Mouse (Mus musculus) ES-E14 (cell line): ENCODE results near the gene Cacng6. TPM values are rescaled to one million over a fixed set of nuclear protein-coding genes. Genes with fewer than 3 reads are reported as not detected.
"Not testable (repeated sequence)": the region's sequence is repeated elsewhere in the genome, so short reads cannot be mapped to it uniquely, and the experiment has no call there.

ENCODE experiments used
- DNase-seq: peaks from one replicate; pipeline ENCODE4 v3.0.0-alpha.2; 2013; ENCODE audit warnings: low read depth, low spot score
- H3K27ac ChIP-seq: 2 replicates; pipeline ENCODE4 v1.5.1; 2012; ENCODE audit warnings: low read depth, mild to moderate bottlenecking, low read length, moderate library complexity, mixed read lengths; ENCODE audit not compliant: poor library complexity, insufficient read depth, severe bottlenecking
- H3K36me3 ChIP-seq: 2 replicates; pipeline ENCODE4 v1.6.1; 2012; ENCODE audit warnings: mild to moderate bottlenecking, low read length, moderate library complexity, mixed read lengths; ENCODE audit not compliant: control insufficient read depth, poor library complexity, insufficient read depth, severe bottlenecking
- H3K4me1 ChIP-seq, 2 experiments: fragments of 150-350 bp in 1 of 2; sonication (generic) in 1 of 2; 2 replicates each; pipeline ENCODE4 v1.6.1; 2012; ENCODE audit warnings: low read length in 2 of 2, mild to moderate bottlenecking in 1 of 2, mixed read lengths in 1 of 2; ENCODE audit not compliant: control insufficient read depth in 2 of 2, insufficient read depth in 2 of 2, poor library complexity in 1 of 2
- H3K4me3 ChIP-seq, 2 experiments: fragments of 150-350 bp in 1 of 2; sonication (generic) in 1 of 2; 2 replicates each; pipeline ENCODE4 v1.5.1; 2012; ENCODE audit warnings: low read length in 2 of 2, low read depth in 1 of 2, mild to moderate bottlenecking in 1 of 2, mixed read lengths in 1 of 2; ENCODE audit not compliant: insufficient read depth in 1 of 2, poor library complexity in 1 of 2, severe bottlenecking in 1 of 2
- H3K9ac ChIP-seq: 2 replicates; pipeline ENCODE4 v1.6.1; 2012; ENCODE audit warnings: low read depth, mild to moderate bottlenecking, low read length, mixed read lengths; ENCODE audit not compliant: poor library complexity, insufficient read depth, severe bottlenecking
- H3K9me3 ChIP-seq: fragments of 150-350 bp; sonication (generic); 2 replicates; pipeline ENCODE4 v1.6.1; 2012; ENCODE audit warnings: low read depth, mild to moderate bottlenecking, low read length; ENCODE audit not compliant: control insufficient read depth, insufficient read depth
- CHD2 ChIP-seq: IDR thresholded peaks from 2 replicates; pipeline ENCODE4 v1.6.1; 2014; ENCODE audit warnings: mild to moderate bottlenecking, low read depth, low read length, inconsistent platforms
- HCFC1 ChIP-seq: IDR thresholded peaks from 2 replicates; pipeline ENCODE4 v1.6.1; 2012; ENCODE audit warnings: low read length, inconsistent platforms, borderline replicate concordance; ENCODE audit not compliant: insufficient read depth
- MAFK ChIP-seq: IDR thresholded peaks from 2 replicates; pipeline ENCODE4 v1.6.1; 2014; ENCODE audit warnings: mild to moderate bottlenecking, low read depth, low read length, inconsistent platforms; ENCODE audit not compliant: insufficient read depth
- ZC3H11A ChIP-seq: IDR thresholded peaks from 2 replicates; pipeline ENCODE4 v1.6.1; 2012; ENCODE audit warnings: low read depth, mild to moderate bottlenecking, inconsistent platforms, low read length, borderline replicate concordance
- ZNF384 ChIP-seq: IDR thresholded peaks from 2 replicates; pipeline ENCODE4 v1.6.1; 2012; ENCODE audit warnings: low read depth, low read length, inconsistent platforms
- in situ Hi-C, 2 experiments: fragments of 600-800 bp; cut with MboI; formaldehyde crosslinking; loops; one replicate each; pipeline ENCODE4 v1.15.1; 2025; ENCODE audit warnings: low sequenced_read_pairs in 2 of 2, inconsistent platforms in 1 of 2; ENCODE audit not compliant: unreplicated experiment in 2 of 2
- total RNA-seq: library from RNA; depleted of rRNA; stranded (reverse); fragments of 300-350 nt; gene quantifications from 2 replicates; pipeline ENCODE4 v1.2.3, GENCODE M21; 2012

The Cacng6 gene
- total RNA-seq, 1 experiment: 5.8 TPM

DNA sequence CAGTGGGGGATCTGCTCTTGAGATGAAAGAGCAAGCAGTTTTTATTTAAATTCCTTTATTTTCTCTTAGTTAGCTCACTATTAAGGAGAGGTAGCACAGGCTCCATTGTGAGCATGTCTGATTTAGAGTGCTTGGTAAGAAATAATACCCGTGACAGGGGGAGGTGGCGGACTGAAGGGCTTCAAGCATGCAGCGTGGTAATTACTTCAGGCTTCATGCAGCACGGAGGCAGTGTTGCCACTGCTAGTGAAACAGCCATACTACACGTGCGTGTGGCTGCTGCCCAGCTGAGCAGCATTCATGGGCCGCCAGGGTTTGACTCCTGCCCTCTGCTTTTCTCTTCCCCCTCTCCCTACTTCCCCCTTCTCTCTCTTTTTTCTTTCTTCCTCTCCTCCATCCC is 26.2 kb upstream of the Cacng6 start:
- Histone ChIP-seq H3K4me3 (no peak overlapping the region), H3K36me3 (no peaks in the 10 kb centered on the region; the same call in 1 of the 2 replicates), H3K9me3 (no peaks in the 10 kb centered on the region), H3K9ac (no peak overlapping the region), H3K27ac (no peak overlapping the region), H3K4me1 (peaks cover 0 to 5% of the 10 kb centered on the region in 2 experiments; a peak in 1 of 4 replicates)
- in situ Hi-C loops: no loop called here
- TF ChIP-seq ZNF384 (no peak), CHD2 (no peak), ZC3H11A (no peak), HCFC1 (no peak), MAFK (no peak)
- no peak for DNase-seq

DNA sequence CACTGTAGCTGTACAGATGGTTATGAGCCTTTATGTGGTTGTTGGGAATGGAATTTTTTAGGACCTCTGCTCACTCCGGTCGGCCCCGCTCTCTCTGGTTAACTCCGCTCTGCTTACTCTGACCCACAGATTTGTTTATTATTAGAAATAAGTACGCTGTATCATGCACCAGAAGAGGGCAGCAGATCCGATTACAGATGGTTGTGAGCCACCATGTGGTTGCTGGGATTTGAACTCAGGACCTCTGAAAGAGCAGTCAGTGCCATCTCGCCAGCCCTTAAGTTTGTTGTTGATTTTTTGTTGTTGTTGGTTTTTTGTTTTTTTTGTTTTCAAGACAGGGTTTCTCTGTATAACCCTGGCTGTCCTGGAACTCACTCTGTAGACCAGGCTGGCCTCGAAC is 25.6 kb upstream of the Cacng6 start:
- H3K4me3 ChIP-seq, H3K27ac ChIP-seq, H3K9me3 ChIP-seq, H3K9ac ChIP-seq, DNase-seq, H3K4me1 ChIP-seq, in situ Hi-C loops, H3K36me3 ChIP-seq: not testable (repeated sequence)

DNA sequence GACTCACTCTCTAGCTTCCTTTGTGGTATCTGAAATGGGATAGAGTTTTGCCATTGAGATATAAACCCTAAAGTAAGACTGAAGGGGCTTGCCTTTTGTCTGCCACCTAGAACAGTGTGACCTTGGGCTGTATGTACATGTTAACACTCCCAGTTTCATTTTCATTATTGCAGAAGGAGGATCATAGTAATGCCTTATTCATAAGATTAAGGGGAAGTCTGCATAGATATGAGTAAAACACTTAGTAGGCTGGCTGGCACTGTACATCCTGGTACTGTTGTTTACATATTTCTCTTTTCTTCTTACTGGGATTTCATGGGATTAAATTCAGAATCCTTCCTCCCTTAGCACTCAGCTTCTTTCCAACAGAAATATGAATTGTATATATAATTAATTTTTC is 24.1 kb upstream of the Cacng6 start:
- Histone ChIP-seq H3K9ac (no peak overlapping the region), H3K27ac (no peak overlapping the region), H3K9me3 (no peaks in the 10 kb centered on the region), H3K4me1 (peaks cover 0 to 2% of the 10 kb centered on the region in 2 experiments; a peak in 1 of 4 replicates), H3K4me3 (no peak overlapping the region), H3K36me3 (no peaks in the 10 kb centered on the region)
- TF ChIP-seq ZC3H11A (no peak), HCFC1 (no peak), MAFK (no peak), CHD2 (no peak), ZNF384 (no peak)
- in situ Hi-C loops: no loop called here
- no peak for DNase-seq

DNA sequence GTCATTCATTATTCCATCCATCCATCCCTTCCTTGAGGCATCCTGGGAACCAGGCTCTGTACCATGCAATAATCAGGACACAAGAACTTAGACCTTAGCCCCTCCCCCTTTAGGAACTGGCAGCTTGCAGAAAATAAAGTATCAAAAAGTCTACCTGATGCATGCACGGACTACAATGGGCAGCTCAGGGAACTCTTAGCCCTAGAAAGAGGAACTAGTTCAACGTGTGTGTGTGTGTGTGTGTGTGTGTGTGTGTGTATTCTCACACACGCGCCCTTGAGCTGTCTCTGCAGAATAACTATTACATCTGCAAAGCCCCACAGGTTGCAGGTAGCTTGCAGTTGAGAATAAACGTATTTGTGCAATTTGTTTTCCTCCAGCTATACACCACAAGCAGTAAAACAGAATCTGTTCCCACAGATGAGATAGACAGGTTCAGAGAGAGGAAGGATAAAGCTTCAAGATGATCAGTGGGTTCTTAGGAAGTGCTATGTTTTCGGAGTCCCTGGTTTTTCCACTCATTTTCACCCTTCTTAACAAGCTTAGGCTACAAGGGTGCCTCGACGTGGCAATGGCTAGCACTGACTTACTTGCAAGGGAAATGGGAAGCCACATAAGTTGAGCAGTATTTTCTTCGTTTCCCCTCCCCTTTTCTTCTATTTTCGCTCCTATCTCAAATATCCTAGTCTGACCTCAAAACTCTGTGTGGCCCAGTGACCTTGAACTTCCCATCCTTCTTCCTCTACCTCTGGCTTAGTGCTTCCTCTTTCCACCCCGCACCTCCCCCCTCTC is 14.1 kb upstream of the Cacng6 start:
- Histone ChIP-seq H3K4me1 (peaks cover 5 to 13% of the 10 kb centered on the region in 2 experiments; a peak in 1 of 4 replicates), H3K36me3 (no peaks in the 10 kb centered on the region), H3K9ac (no peak overlapping the region), H3K4me3 (no peak overlapping the region), H3K9me3 (no peaks in the 10 kb centered on the region), H3K27ac (no peak overlapping the region)
- no peak for TF ChIP-seq ZC3H11A
- no peak for TF ChIP-seq HCFC1
- in situ Hi-C loops: no loop called here
- no peak for DNase-seq
